Mouse (Mus musculus): ENCODE results near the gene Qser1. TPM values are rescaled to one million over a fixed set of nuclear protein-coding genes. Genes with fewer than 3 reads are reported as not detected.

The Qser1 gene
- polyA plus RNA-seq, 1 experiment: 4.1 TPM

DNA sequence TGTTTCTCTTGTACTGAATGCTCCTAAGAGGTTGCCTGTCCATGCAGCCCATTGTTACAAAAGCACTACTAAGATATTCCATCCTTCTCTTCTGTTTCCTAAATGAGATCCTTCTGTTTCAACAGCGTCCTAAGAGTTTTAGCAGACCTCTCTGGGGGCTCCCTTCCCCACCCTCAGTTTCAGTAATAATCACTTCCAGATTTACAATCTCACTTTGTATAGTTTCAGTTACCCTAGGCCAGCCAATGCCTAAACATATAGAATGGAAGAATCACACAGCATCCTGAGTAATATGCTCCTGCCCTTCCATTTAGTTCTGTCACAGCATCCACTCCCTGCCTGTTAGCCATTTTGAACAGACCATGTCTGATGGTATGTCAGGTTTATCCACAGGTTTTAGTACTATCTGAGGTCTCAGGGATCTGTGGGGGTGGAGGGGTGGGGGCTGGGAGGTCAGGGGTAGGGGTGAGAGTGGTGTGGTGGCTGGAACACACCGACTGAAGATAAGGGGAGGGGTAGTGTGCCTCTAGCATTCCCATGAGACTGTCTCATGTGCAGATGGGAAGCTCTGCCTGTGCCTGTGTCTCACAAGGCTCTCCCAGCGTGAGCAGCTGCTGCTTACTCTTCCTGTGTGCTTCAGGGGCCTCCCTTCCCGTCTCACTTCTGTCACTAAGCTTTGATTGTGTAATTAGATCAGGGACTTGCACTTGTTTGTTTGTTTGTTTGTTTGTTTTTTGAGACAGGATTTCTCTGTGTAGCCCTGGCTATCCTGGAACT is 30.3 kb upstream of the Qser1 start:
- no peak overlapping the region for H3K4me2 ChIP-seq (ENCODE audit: low read depth)
- H3K36me3 ChIP-seq (ENCODE audit: control insufficient read depth, insufficient read depth): no peaks in the 10 kb centered on the region
- no peaks in the 10 kb centered on the region for H3K27me3 ChIP-seq (ENCODE audit: control insufficient read depth, insufficient read depth, insufficient read length)
- H3K4me3 ChIP-seq: no peak overlapping the region
- no peak overlapping the region for H3ac ChIP-seq (ENCODE audit: control insufficient read depth, insufficient read length)
- H3K79me2 ChIP-seq (ENCODE audit: control insufficient read depth, insufficient read depth): no peaks in the 10 kb centered on the region
- TF ChIP-seq TCF12 (IDR thresholded peaks at IDR 0.05; ENCODE audit: insufficient read depth, poor library complexity, severe bottlenecking) (no peak), SRF (IDR thresholded peaks at IDR 0.05; ENCODE audit: control insufficient read depth, insufficient read length, low read depth) (no peak), REST (IDR thresholded peaks at IDR 0.05; ENCODE audit: insufficient read depth, insufficient read length) (no peak), MYOD1 (IDR thresholded peaks at IDR 0.05; ENCODE audit: control insufficient read depth in 1 of 3, insufficient read length in 2 of 3, low read depth in 2 of 3) (peak in 1 of 3 experiments; percentile 2), MYOG (IDR thresholded peaks at IDR 0.05; ENCODE audit: control insufficient read depth in 1 of 3, insufficient read depth in 1 of 3, insufficient read length in 2 of 3, low read depth in 2 of 3) (peak in 1 of 3 experiments; percentile 17)

DNA sequence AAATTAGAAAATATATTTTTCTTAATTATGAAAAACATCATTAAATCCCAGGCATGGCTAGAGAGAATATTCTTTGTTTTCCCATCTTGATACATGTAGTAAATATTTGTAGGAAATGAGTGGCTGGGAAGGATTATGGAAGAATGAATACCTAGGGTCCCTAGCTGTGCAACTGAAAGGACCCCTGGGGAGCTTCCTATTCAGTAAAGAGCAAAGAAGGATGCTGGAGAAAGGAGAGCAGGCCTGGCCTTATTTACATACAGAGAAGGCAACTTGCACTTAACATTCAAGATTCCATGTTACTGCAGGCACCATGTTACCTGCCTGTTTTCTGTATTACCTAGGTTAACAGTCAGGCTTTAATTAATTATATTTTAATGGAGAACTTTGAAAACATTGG is 26.0 kb upstream of the Qser1 start:
- Histone ChIP-seq H3K36me3 (ENCODE audit: control insufficient read depth, insufficient read depth) (no peaks in the 10 kb centered on the region), H3K4me3 (no peak overlapping the region), H3K4me2 (ENCODE audit: low read depth) (no peak overlapping the region), H3K27me3 (ENCODE audit: control insufficient read depth, insufficient read depth, insufficient read length) (no peaks in the 10 kb centered on the region), H3ac (ENCODE audit: control insufficient read depth, insufficient read length) (no peak overlapping the region), H3K79me2 (ENCODE audit: control insufficient read depth, insufficient read depth) (no peaks in the 10 kb centered on the region)
- TF ChIP-seq TCF12 (IDR thresholded peaks at IDR 0.05; ENCODE audit: insufficient read depth, poor library complexity, severe bottlenecking) (no peak), MYOD1 (IDR thresholded peaks at IDR 0.05; ENCODE audit: control insufficient read depth in 1 of 3, insufficient read length in 2 of 3, low read depth in 2 of 3) (no peak), REST (IDR thresholded peaks at IDR 0.05; ENCODE audit: insufficient read depth, insufficient read length) (no peak), USF1 (IDR thresholded peaks at IDR 0.05; ENCODE audit: low read depth) (no peak), MAX (IDR thresholded peaks at IDR 0.05; ENCODE audit: low read depth) (no peak)

GRCm38 (mm10) chr2:104841736-104842135 is 25.2 kb upstream of the Qser1 start:
- Histone ChIP-seq H3K36me3 (ENCODE audit: control insufficient read depth, insufficient read depth) (no peaks in the 10 kb centered on the region), H3ac (ENCODE audit: control insufficient read depth, insufficient read length) (no peak overlapping the region), H3K4me3 (no peak overlapping the region), H3K79me2 (ENCODE audit: control insufficient read depth, insufficient read depth) (no peaks in the 10 kb centered on the region), H3K4me2 (ENCODE audit: low read depth) (no peak overlapping the region), H3K27me3 (ENCODE audit: control insufficient read depth, insufficient read depth, insufficient read length) (no peaks in the 10 kb centered on the region)
- TF ChIP-seq POLR2AphosphoS2 (IDR thresholded peaks at IDR 0.05; ENCODE audit: insufficient read length, low read depth) (no peak), SRF (IDR thresholded peaks at IDR 0.05; ENCODE audit: control insufficient read depth, insufficient read length, low read depth) (no peak), E2F4 (IDR thresholded peaks at IDR 0.05; ENCODE audit: insufficient read depth) (no peak), CEBPB (IDR thresholded peaks at IDR 0.05; ENCODE audit: insufficient read depth, poor library complexity, severe bottlenecking) (no peak), POLR2A (IDR thresholded peaks at IDR 0.05; ENCODE audit: insufficient read length, low read depth) (no peak), REST (IDR thresholded peaks at IDR 0.05; ENCODE audit: insufficient read depth, insufficient read length) (no peak), USF1 (IDR thresholded peaks at IDR 0.05; ENCODE audit: low read depth) (no peak), TCF12 (IDR thresholded peaks at IDR 0.05; ENCODE audit: insufficient read depth, poor library complexity, severe bottlenecking) (no peak), MYOD1 (IDR thresholded peaks at IDR 0.05; ENCODE audit: control insufficient read depth in 1 of 3, insufficient read length in 2 of 3, low read depth in 2 of 3) (no peak), TCF3 (IDR thresholded peaks at IDR 0.05; ENCODE audit: insufficient read length, low read depth) (no peak), MYOG (IDR thresholded peaks at IDR 0.05; ENCODE audit: control insufficient read depth in 1 of 3, insufficient read depth in 1 of 3, insufficient read length in 2 of 3, low read depth in 2 of 3) (no peak), MAX (IDR thresholded peaks at IDR 0.05; ENCODE audit: low read depth) (no peak)

GRCm38 (mm10) chr2:104840974-104841373 is 24.4 kb upstream of the Qser1 start:
- Histone ChIP-seq H3K27me3 (ENCODE audit: control insufficient read depth, insufficient read depth, insufficient read length) (no peaks in the 10 kb centered on the region), H3K4me3 (no peak overlapping the region)
- no peak for TF ChIP-seq E2F4 (IDR thresholded peaks at IDR 0.05; ENCODE audit: insufficient read depth)
- no peak for TF ChIP-seq POLR2A (IDR thresholded peaks at IDR 0.05; ENCODE audit: insufficient read length, low read depth)
- no peak for TF ChIP-seq POLR2AphosphoS2 (IDR thresholded peaks at IDR 0.05; ENCODE audit: insufficient read length, low read depth)

DNA sequence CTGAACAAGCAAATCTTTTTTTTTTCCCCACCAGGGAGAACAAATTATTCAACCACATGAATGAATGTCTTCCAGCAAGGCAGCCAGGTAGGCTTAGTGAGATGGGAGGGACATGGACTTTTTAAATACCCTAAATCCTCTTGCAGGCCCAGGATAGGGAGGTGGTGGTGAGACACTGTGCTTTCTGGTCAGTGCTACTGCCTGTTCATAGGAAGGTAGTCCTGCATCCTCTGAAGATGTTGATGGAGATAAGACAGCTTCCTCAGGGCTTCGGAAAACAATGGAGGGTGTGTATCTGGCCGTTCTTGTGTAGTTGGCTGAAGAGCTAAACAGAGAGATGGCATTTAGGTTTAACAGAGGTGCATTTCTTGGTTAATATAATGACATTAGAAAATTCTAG is 15.9 kb upstream of the Qser1 start:
- Histone ChIP-seq H3K4me2 (ENCODE audit: low read depth) (no peak overlapping the region), H3K27me3 (ENCODE audit: control insufficient read depth, insufficient read depth, insufficient read length) (no peaks in the 10 kb centered on the region), H3K79me2 (ENCODE audit: control insufficient read depth, insufficient read depth) (no peaks in the 10 kb centered on the region), H3K4me3 (no peak overlapping the region), H3ac (ENCODE audit: control insufficient read depth, insufficient read length) (no peak overlapping the region), H3K36me3 (ENCODE audit: control insufficient read depth, insufficient read depth) (no peaks in the 10 kb centered on the region)
- no peak for TF ChIP-seq MYOG (IDR thresholded peaks at IDR 0.05; ENCODE audit: control insufficient read depth in 1 of 3, insufficient read depth in 1 of 3, insufficient read length in 2 of 3, low read depth in 2 of 3)
- no peak for TF ChIP-seq REST (IDR thresholded peaks at IDR 0.05; ENCODE audit: insufficient read depth, insufficient read length)
- no peak for TF ChIP-seq TCF3 (IDR thresholded peaks at IDR 0.05; ENCODE audit: insufficient read length, low read depth)
- TF ChIP-seq USF1 (IDR thresholded peaks at IDR 0.05; ENCODE audit: low read depth): no peak
- no peak for TF ChIP-seq E2F4 (IDR thresholded peaks at IDR 0.05; ENCODE audit: insufficient read depth)
- no peak for TF ChIP-seq SRF (IDR thresholded peaks at IDR 0.05; ENCODE audit: control insufficient read depth, insufficient read length, low read depth)
- TF ChIP-seq CEBPB (IDR thresholded peaks at IDR 0.05; ENCODE audit: insufficient read depth, poor library complexity, severe bottlenecking): no peak
- no peak for TF ChIP-seq MYOD1 (IDR thresholded peaks at IDR 0.05; ENCODE audit: control insufficient read depth in 1 of 3, insufficient read length in 2 of 3, low read depth in 2 of 3)
- no peak for TF ChIP-seq POLR2AphosphoS2 (IDR thresholded peaks at IDR 0.05; ENCODE audit: insufficient read length, low read depth)
- no peak for TF ChIP-seq TCF12 (IDR thresholded peaks at IDR 0.05; ENCODE audit: insufficient read depth, poor library complexity, severe bottlenecking)
- no peak for TF ChIP-seq POLR2A (IDR thresholded peaks at IDR 0.05; ENCODE audit: insufficient read length, low read depth)
- TF ChIP-seq MAX (IDR thresholded peaks at IDR 0.05; ENCODE audit: low read depth): no peak

More at GRCm38 (mm10) chr2:104840974-104841373, 24.4 kb upstream of the Qser1 start:
- Histone ChIP-seq H3K4me2 (ENCODE audit: low read depth) (no peak overlapping the region), H3ac (ENCODE audit: control insufficient read depth, insufficient read length) (no peak overlapping the region), H3K79me2 (ENCODE audit: control insufficient read depth, insufficient read depth) (no peaks in the 10 kb centered on the region), H3K36me3 (ENCODE audit: control insufficient read depth, insufficient read depth) (no peaks in the 10 kb centered on the region)
